In genomic region chr5:29253876-29254275, GRCm38 (mm10) we compare ENCODE assay signal across 21 mouse cellular contexts. TPM values are rescaled to one million over a fixed set of nuclear protein-coding genes. Genes with fewer than 3 reads are reported as not detected.
DNase-seq lines count a peak whose midpoint lies in the region; ATAC-seq lines count a peak whose summit lies in the region.
"Had no signal": no experiment of that assay in that cellular context is flagged by ENCODE, and none has a peak within 500 bp of the region (broad histone marks: within the 10 kb centered on the region; RNA-seq: fewer than 3 reads in every experiment).

No protein-coding gene starts in this region.

- 23% methylated on average over 2 of the region's 2 CpGs for WGBS in midbrain, embryonic 11.5 days
- 19% methylated on average over 2 of the region's 2 CpGs for WGBS in midbrain, embryonic 14.5 days

- peaks cover 20% of the 10 kb centered on the region for H3K4me1 ChIP-seq in midbrain, embryonic 11.5 days (ENCODE audit: control insufficient read depth, insufficient read depth, low read length)
- peaks cover 14% of the 10 kb centered on the region for H3K4me1 ChIP-seq in midbrain, embryonic 14.5 days (ENCODE audit: control insufficient read depth, insufficient read depth, low read length)
- H3K4me1 ChIP-seq: heart, embryonic 10.5 days; limb, embryonic 10.5 days; megakaryocyte, embryonic 14.5 days; stomach, embryonic 15.5 days had no signal

- peak; percentile 73 for ATAC-seq in frontal cortex, adult (ENCODE audit: low TSS enrichment)
- no peak for ATAC-seq in midbrain, embryonic 11.5 days (ENCODE audit: low FRiP score)
- ATAC-seq in midbrain, embryonic 14.5 days (ENCODE audit: low FRiP score, low TSS enrichment): no peak
- ATAC-seq: intestine, postnatal 0 days; liver, postnatal 0 days; midbrain, embryonic 16.5 days had no signal

- no peaks in the 10 kb centered on the region for H3K9me3 ChIP-seq in midbrain, embryonic 11.5 days (ENCODE audit: control insufficient read depth, low read length)
- no peaks in the 10 kb centered on the region for H3K9me3 ChIP-seq in midbrain, embryonic 14.5 days (ENCODE audit: control insufficient read depth, low read length)
- H3K9me3 ChIP-seq: heart, embryonic 10.5 days; limb, embryonic 10.5 days; megakaryocyte, embryonic 14.5 days; stomach, embryonic 15.5 days had no signal

- H3K27me3 ChIP-seq in midbrain, embryonic 11.5 days (ENCODE audit: control insufficient read depth, insufficient read depth, low read length): no peaks in the 10 kb centered on the region
- no peaks in the 10 kb centered on the region for H3K27me3 ChIP-seq in midbrain, embryonic 14.5 days (ENCODE audit: control insufficient read depth, insufficient read depth, low read length)
- H3K27me3 ChIP-seq: megakaryocyte, embryonic 14.5 days; stomach, embryonic 15.5 days had no signal

- H3K4me3 ChIP-seq in midbrain, embryonic 11.5 days (ENCODE audit: low read depth, low read length): no peak overlapping the region
- H3K4me3 ChIP-seq in midbrain, embryonic 14.5 days (replicated peaks; ENCODE audit: low read depth, low read length): no peak overlapping the region
- H3K4me3 ChIP-seq: heart, embryonic 10.5 days; layer of hippocampus, adult 2 months; limb, embryonic 10.5 days; megakaryocyte, embryonic 14.5 days; stomach, embryonic 15.5 days had no signal

- peak; percentile 8 for DNase-seq in embryo, embryonic 10 days (ENCODE audit: low spot score)
- no peak for DNase-seq in embryo, embryonic 9.5 days (ENCODE audit: extremely low spot score)
- DNase-seq in frontal cortex, postnatal 10 days (ENCODE audit: low spot score in 2 of 2): no peak
- no peak for DNase-seq in midbrain, embryonic 11.5 days (ENCODE audit: low spot score, missing footprints)
- no peak for DNase-seq in midbrain, embryonic 14.5 days
- DNase-seq in MN1 (ENCODE audit: low spot score): no peak
- DNase-seq: cerebellum, adult 2 months; cerebellum, postnatal 36 days; kidney, postnatal 25 days; liver; liver, postnatal 0 days; thymus, adult 18-20 months; thymus, postnatal 36 days had no signal

- peak overlapping the region; percentile 21; the same call in 1 of the 2 replicates for H3K27ac ChIP-seq in midbrain, embryonic 11.5 days (ENCODE audit: low read depth, low read length)
- no peak overlapping the region for H3K27ac ChIP-seq in midbrain, embryonic 14.5 days (replicated peaks; ENCODE audit: low read depth, low read length)
- H3K27ac ChIP-seq: heart, embryonic 10.5 days; layer of hippocampus, adult 2 months; limb, embryonic 10.5 days; stomach, embryonic 15.5 days had no signal

- no peak overlapping the region for H3K9ac ChIP-seq in midbrain, embryonic 11.5 days (ENCODE audit: low read length)
- H3K9ac ChIP-seq in midbrain, embryonic 14.5 days (replicated peaks; ENCODE audit: low read length): no peak overlapping the region
- H3K9ac ChIP-seq: liver, postnatal 0 days; stomach, embryonic 15.5 days had no signal

- H3K4me2 ChIP-seq in midbrain, embryonic 11.5 days: no peak overlapping the region
- no peak overlapping the region for H3K4me2 ChIP-seq in midbrain, embryonic 14.5 days (ENCODE audit: low read length)
- H3K4me2 ChIP-seq: stomach, embryonic 15.5 days had no signal

- H3K36me3 ChIP-seq in midbrain, embryonic 11.5 days (ENCODE audit: control insufficient read depth, insufficient read depth, low read length): no peaks in the 10 kb centered on the region
- no peaks in the 10 kb centered on the region for H3K36me3 ChIP-seq in midbrain, embryonic 14.5 days (ENCODE audit: control insufficient read depth, insufficient read depth, low read length)
- H3K36me3 ChIP-seq: heart, embryonic 10.5 days; limb, embryonic 10.5 days; stomach, embryonic 15.5 days had no signal

RNA-seq across cellular contexts. Expression of gene Rnf32, which starts 58.1 kb away (rescaled TPM):
- 9.6 and 10.6 TPM in 2 replicates for polyA plus RNA-seq in midbrain, embryonic 11.5 days (2014; fragmentation: Nextera tagmentation; extraction: Ambion mirVana)
- 19.4 and 21.5 TPM in 2 replicates for polyA plus RNA-seq in midbrain, embryonic 14.5 days (2014; fragmentation: Nextera tagmentation; extraction: Ambion mirVana)
